Mouse (Mus musculus) G1E (cell line): ENCODE measurements at regions not wholly inside any gene's neighbourhood (a gene's known extent, or its start where the extent isn't known, plus 50 kb on each side); places are given as distances from the start of the nearest gene placed in this dataset.

Experiments used
- ATAC-seq: 2 replicates; pipeline ENCODE4 v1.8.0; 2016; ENCODE audit warnings: mild to moderate bottlenecking; ENCODE audit not compliant: insufficient number of reproducible peaks, poor library complexity, low FRiP score, severe bottlenecking; ENCODE audit errors: extremely low read depth
- DNase-seq: peaks from one replicate; pipeline ENCODE4 v3.0.0; 2012; ENCODE audit warnings: low spot score
- H3K27me3 ChIP-seq: 2 replicates; pipeline ENCODE4 v1.6.1; 2012; ENCODE audit warnings: mild to moderate bottlenecking, low read length, inconsistent platforms; ENCODE audit not compliant: insufficient read depth
- H3K36me3 ChIP-seq: replicated peaks from 2 replicates; pipeline ENCODE3; 2012; ENCODE audit warnings: mild to moderate bottlenecking, inconsistent platforms
- H3K4me1 ChIP-seq: 2 replicates; pipeline ENCODE4 v1.6.1; 2012; ENCODE audit warnings: low read depth, low read length, inconsistent platforms, mixed read lengths; ENCODE audit not compliant: insufficient read depth
- H3K4me3 ChIP-seq: 2 replicates; pipeline ENCODE4 v1.5.1; 2012; ENCODE audit warnings: low read depth, mild to moderate bottlenecking, inconsistent platforms, low read length, moderate library complexity, mixed read lengths
- H3K9me3 ChIP-seq: replicated peaks from 2 replicates; pipeline ENCODE4 v1.6.1; 2012; ENCODE audit warnings: inconsistent platforms
- CTCF ChIP-seq: IDR thresholded peaks from 2 replicates; pipeline ENCODE4 v1.5.1; 2012; ENCODE audit warnings: low read depth, low read length, inconsistent platforms, mixed read lengths
- GATA1 ChIP-seq: IDR thresholded peaks from 2 replicates; pipeline ENCODE4 v1.6.1; 2012; ENCODE audit warnings: borderline replicate concordance, low read length, inconsistent platforms, mixed read lengths
- GATA2 ChIP-seq: IDR thresholded peaks from 2 replicates; pipeline ENCODE4 v1.6.1; 2012; ENCODE audit warnings: low read depth, low read length, inconsistent platforms, borderline replicate concordance
- POLR2AphosphoS5 ChIP-seq: IDR thresholded peaks from 2 replicates; pipeline ENCODE4 v1.6.1; 2012; ENCODE audit warnings: low read depth, low read length, inconsistent platforms; ENCODE audit not compliant: insufficient replicate concordance
- TAL1 ChIP-seq: conservative IDR thresholded peaks from 2 replicates; pipeline ENCODE4 v1.6.1; 2012; ENCODE audit warnings: low read depth, low read length, inconsistent platforms, mixed read lengths

DNA sequence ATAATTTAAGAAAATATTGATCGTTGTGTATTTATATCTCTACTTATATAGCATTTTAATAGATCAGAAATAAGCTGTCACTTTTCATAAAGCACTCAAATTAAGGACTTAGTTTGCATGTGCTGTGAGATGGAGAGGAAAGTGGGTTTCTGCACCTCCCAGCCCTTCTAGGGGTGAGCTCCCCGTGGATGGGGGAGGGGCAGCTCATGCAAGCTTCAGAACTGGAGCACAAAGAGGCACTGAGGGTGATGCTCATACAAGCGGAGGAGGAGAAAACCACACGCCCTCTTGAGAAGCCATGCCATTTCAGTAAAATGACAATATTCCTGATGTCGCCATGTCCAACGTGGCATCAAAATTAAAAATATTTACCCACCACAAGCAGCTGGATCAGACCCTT is 452.1 kb upstream of the 3110018I06Rik start:
- TF ChIP-seq CTCF (no peak), TAL1 (no peak), GATA2 (no peak), GATA1 (no peak), POLR2AphosphoS5 (no peak)
- Histone ChIP-seq H3K9me3 (peaks cover 92% of the 10 kb centered on the region), H3K4me1 (no peaks in the 10 kb centered on the region), H3K36me3 (no peaks in the 10 kb centered on the region), H3K4me3 (no peak overlapping the region), H3K27me3 (no peaks in the 10 kb centered on the region)
- ATAC-seq = no peak
- no peak for DNase-seq

DNA sequence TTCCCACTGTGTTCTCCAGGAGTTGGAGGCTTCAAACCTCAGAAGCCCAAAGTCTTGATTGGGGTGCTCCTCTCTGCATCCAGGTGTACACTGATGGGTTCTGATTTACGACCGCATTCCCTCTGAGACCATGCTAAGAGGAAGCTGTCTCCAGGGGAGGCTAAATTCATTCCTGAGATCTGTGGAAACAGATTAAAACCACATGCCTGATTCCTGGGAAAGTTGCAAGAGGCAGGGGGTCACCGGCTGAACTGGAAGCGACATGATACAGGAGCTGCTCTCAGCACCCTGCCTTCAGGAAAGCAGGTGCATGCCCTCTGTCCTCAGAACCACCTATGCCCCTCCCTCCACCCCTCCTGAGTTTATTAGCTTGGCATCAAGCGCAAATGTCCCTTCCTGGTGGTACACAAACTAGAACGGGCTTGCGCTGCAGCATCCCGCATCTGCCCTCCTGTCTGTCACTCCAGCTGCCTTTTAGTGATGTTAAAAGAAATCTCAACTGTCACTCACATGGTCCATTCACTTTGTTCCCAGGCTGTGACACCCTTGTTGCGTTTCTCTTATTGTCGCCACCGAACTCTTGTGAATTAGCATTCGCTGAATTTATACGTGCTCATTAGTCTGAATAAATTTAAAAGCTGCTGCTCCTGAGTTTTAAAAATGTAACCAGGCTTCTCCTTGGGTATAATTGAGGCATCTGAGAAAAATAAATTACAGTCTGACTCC is 446.3 kb upstream of the 3110018I06Rik start:
- H3K27me3 ChIP-seq = no peaks in the 10 kb centered on the region
- ATAC-seq (no peak), DNase-seq (no peak)
- no peak for TF ChIP-seq CTCF
- no peak for TF ChIP-seq GATA1
- TF ChIP-seq POLR2AphosphoS5 = no peak
- no peak for TF ChIP-seq TAL1
- TF ChIP-seq GATA2 = no peak
- peaks cover 77% of the 10 kb centered on the region for H3K9me3 ChIP-seq
- no peaks in the 10 kb centered on the region for H3K36me3 ChIP-seq
- H3K4me1 ChIP-seq = no peaks in the 10 kb centered on the region
- no peak overlapping the region for H3K4me3 ChIP-seq

DNA sequence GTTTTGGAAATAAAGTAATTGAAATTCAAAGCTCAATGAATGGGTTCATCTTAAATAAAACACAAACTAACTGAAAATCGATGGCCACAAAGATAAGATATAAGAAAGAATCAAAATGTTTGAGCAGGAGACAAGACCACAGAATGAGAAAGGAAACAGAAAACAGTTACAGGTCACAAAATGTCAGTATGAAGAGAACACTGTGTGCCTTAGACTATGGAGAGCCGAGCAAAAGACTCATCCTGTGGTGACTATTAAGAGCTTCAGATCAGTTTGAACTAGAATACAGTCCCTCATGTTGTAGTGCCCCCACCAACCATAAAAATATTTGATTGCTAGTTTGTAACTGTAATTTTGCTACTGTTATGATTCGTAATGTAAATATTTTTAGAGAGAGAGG is 441.9 kb upstream of the 3110018I06Rik start:
- Histone ChIP-seq H3K27me3 (no peaks in the 10 kb centered on the region), H3K36me3 (no peaks in the 10 kb centered on the region), H3K9me3 (peaks cover 76% of the 10 kb centered on the region), H3K4me3 (no peak overlapping the region), H3K4me1 (no peaks in the 10 kb centered on the region)
- DNase-seq = no peak
- TF ChIP-seq GATA1 (no peak), CTCF (no peak), GATA2 (no peak), POLR2AphosphoS5 (no peak), TAL1 (no peak)
- ATAC-seq = no peak

DNA sequence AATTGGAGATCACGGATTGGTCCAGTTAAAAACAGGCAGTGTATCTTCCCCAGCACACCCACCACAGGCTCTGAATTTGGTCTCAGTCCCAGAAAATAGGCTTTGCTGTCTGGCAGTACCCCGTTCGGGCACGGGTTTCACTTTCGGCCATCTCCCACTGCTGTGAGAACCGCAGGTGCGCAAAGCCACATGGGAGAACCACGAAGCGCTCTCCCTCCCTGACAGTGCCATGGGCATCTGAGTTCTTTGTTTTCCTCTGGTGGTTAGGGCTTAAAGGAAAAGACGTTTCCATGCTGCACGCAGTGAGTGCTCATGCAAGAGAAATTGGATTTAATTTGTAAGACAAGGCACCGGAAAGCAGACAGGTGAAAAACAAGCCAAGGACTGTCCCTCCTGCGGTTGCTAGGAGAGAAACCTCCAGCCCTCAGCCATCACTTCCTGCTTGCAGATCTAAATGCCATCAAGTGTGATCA is 441.3 kb upstream of the 3110018I06Rik start:
- no peaks in the 10 kb centered on the region for H3K36me3 ChIP-seq
- no peak for TF ChIP-seq TAL1
- no peak for TF ChIP-seq GATA1
- TF ChIP-seq CTCF = no peak
- TF ChIP-seq GATA2 = no peak
- TF ChIP-seq POLR2AphosphoS5 = no peak
- no peaks in the 10 kb centered on the region for H3K4me1 ChIP-seq
- H3K4me3 ChIP-seq = no peak overlapping the region
- no peak for DNase-seq
- no peaks in the 10 kb centered on the region for H3K27me3 ChIP-seq
- no peak for ATAC-seq
- H3K9me3 ChIP-seq = peaks cover 76% of the 10 kb centered on the region

DNA sequence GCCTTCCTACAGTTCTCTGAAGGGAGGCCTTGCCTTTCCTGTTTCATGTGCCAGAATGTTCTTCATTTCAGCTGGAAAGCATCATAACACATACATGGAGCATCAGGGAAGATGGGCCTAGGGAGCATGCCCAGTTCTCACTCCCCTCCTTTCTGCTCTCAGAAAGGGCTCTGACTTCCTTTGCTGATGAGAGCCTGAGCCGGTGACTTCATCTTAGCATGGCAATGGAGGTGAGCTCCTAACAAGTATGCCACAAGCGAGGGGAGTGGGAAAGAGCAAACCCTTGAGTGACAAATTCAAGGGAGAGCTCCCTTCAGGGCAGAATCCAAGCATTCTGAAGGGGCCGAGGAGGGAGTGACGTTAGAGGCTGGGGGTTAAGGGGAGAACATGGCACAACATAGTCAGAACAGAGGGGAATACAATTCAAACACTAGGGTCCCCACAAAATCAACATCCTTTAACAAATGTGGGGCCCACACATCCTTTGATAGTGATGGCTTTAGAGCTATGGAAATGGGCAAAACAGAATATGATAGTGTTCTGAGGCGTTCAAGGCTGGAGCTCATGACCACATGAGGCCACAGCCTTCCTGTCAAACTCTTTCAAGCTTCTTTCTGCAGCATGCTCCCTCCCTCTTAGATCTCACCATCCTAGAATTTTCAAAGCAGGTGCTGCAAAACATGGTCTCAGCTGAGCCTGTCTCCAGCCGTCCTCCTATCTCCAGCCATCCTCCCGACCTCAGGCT is 437.4 kb upstream of the 3110018I06Rik start:
- DNase-seq (no peak), ATAC-seq (no peak)
- Histone ChIP-seq H3K4me3 (no peak overlapping the region), H3K36me3 (no peaks in the 10 kb centered on the region), H3K9me3 (peaks cover 78% of the 10 kb centered on the region), H3K27me3 (no peaks in the 10 kb centered on the region), H3K4me1 (no peaks in the 10 kb centered on the region)
- no peak for TF ChIP-seq GATA2
- TF ChIP-seq GATA1 = no peak
- TF ChIP-seq CTCF = no peak
- no peak for TF ChIP-seq POLR2AphosphoS5
- TF ChIP-seq TAL1 = no peak

DNA sequence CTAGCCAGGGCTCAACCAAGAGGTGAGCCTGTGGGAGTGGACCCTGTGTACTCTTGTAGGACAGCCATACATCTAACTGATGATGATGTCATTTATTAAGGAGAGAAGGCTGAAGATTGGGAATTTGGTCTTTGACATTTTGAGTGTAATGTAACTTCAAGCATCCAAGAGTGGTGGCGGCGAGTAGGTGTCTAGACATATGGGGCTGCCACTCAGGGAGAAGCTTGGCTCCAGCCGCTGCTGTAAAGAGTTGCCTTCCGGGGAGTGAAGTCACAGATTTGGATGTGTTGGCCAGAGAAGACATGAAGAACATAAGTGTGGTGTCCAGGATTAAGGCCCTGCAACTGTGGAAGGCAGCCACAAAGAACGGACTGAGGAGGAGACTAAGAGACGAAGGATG is 436.3 kb upstream of the 3110018I06Rik start:
- H3K4me1 ChIP-seq = no peaks in the 10 kb centered on the region
- H3K36me3 ChIP-seq = no peaks in the 10 kb centered on the region
- TF ChIP-seq GATA2 (no peak), POLR2AphosphoS5 (no peak), TAL1 (no peak), CTCF (no peak), GATA1 (no peak)
- ATAC-seq (no peak), DNase-seq (no peak)
- H3K4me3 ChIP-seq = no peak overlapping the region
- peaks cover 82% of the 10 kb centered on the region for H3K9me3 ChIP-seq
- no peaks in the 10 kb centered on the region for H3K27me3 ChIP-seq
